Mouse (Mus musculus): ENCODE data around the gene Lrriq1. TPM values are rescaled to one million over a fixed set of nuclear protein-coding genes. Genes with fewer than 3 reads are reported as not detected.

Lrriq1 gene
- 0.42 and 0.69 TPM in 2 replicates for polyA plus RNA-seq (2014; fragmentation: Nextera tagmentation; extraction: Ambion mirVana)

GRCm38 (mm10) chr10:103235707-103236459, at the start of gene Lrriq1:
TSS of gene Lrriq1 (minus strand) at chr10:103236322.
- H3K4me2 ChIP-seq (ENCODE audit: low read length): peak within 1 kb of the TSS; percentile 57
- no peaks in the 10 kb centered on the region for H3K36me3 ChIP-seq (ENCODE audit: control insufficient read depth, insufficient read depth, low read length)
- 7% methylated on average over 25 of the region's 25 CpGs for WGBS
- H3K27ac ChIP-seq (ENCODE audit: low read depth): no peak within 1 kb of the TSS
- no peaks in the 10 kb centered on the region for H3K9me3 ChIP-seq (ENCODE audit: control insufficient read depth, low read length)
- no peaks in the 10 kb centered on the region for H3K27me3 ChIP-seq (replicated peaks; ENCODE audit: control insufficient read depth, insufficient read depth, low read length)
- peak within 1 kb of the TSS; percentile 40 for H3K4me3 ChIP-seq (ENCODE audit: low read depth, low read length)
- H3K9ac ChIP-seq (ENCODE audit: low read length): peak within 1 kb of the TSS; percentile 27
- peak; percentile 76 for DNase-seq (ENCODE audit: low spot score)
- peak; percentile 99 for ATAC-seq (replicated peaks; ENCODE audit: low FRiP score, low TSS enrichment, low read depth)
- H3K4me1 ChIP-seq (replicated peaks; ENCODE audit: control insufficient read depth, insufficient read depth, low read length): no peaks in the 10 kb centered on the region

GRCm38 (mm10) chr10:103253842-103254803, 18.0 kb upstream of the Lrriq1 start:
- Histone ChIP-seq H3K4me1 (replicated peaks; ENCODE audit: control insufficient read depth, insufficient read depth, low read length) (no peaks in the 10 kb centered on the region), H3K9ac (ENCODE audit: low read length) (no peak overlapping the region), H3K9me3 (ENCODE audit: control insufficient read depth, low read length) (no peaks in the 10 kb centered on the region), H3K4me3 (ENCODE audit: low read depth, low read length) (no peak overlapping the region), H3K27me3 (replicated peaks; ENCODE audit: control insufficient read depth, insufficient read depth, low read length) (no peaks in the 10 kb centered on the region), H3K27ac (ENCODE audit: low read depth) (no peak overlapping the region), H3K36me3 (ENCODE audit: control insufficient read depth, insufficient read depth, low read length) (no peaks in the 10 kb centered on the region), H3K4me2 (ENCODE audit: low read length) (no peak overlapping the region)
- ATAC-seq (replicated peaks; ENCODE audit: low FRiP score, low TSS enrichment, low read depth) (no peak; the same call in 1 of the 2 replicates), DNase-seq (ENCODE audit: low spot score) (no peak)
- WGBS: 55% methylated on average over 5 of the region's 5 CpGs

GRCm38 (mm10) chr10:103236460-103236772, 294 bp upstream of the Lrriq1 start:
- ATAC-seq (replicated peaks; ENCODE audit: low FRiP score, low TSS enrichment, low read depth) (no peak; the same call in 1 of the 2 replicates), DNase-seq (ENCODE audit: low spot score) (no peak)
- no peaks in the 10 kb centered on the region for H3K9me3 ChIP-seq (ENCODE audit: control insufficient read depth, low read length)
- whole genome bisulfite sequencing: 20% methylated on average over 4 of the region's 4 CpGs
- peak overlapping the region; percentile 40 for H3K4me3 ChIP-seq (ENCODE audit: low read depth, low read length)
- no peaks in the 10 kb centered on the region for H3K4me1 ChIP-seq (replicated peaks; ENCODE audit: control insufficient read depth, insufficient read depth, low read length)
- H3K27me3 ChIP-seq (replicated peaks; ENCODE audit: control insufficient read depth, insufficient read depth, low read length): no peaks in the 10 kb centered on the region
- H3K36me3 ChIP-seq (ENCODE audit: control insufficient read depth, insufficient read depth, low read length): no peaks in the 10 kb centered on the region
- no peak overlapping the region for H3K9ac ChIP-seq (ENCODE audit: low read length)
- peak overlapping the region; percentile 57 for H3K4me2 ChIP-seq (ENCODE audit: low read length)
- no peak overlapping the region for H3K27ac ChIP-seq (ENCODE audit: low read depth)

- no peak for ATAC-seq (replicated peaks; ENCODE audit: low FRiP score, low TSS enrichment, low read depth)
- H3K27me3 ChIP-seq (replicated peaks; ENCODE audit: control insufficient read depth, insufficient read depth, low read length): no peaks in the 10 kb centered on the region
- no peak for DNase-seq (ENCODE audit: low spot score)
- no peaks in the 10 kb centered on the region for H3K36me3 ChIP-seq (ENCODE audit: control insufficient read depth, insufficient read depth, low read length)
- no peaks in the 10 kb centered on the region for H3K4me1 ChIP-seq (replicated peaks; ENCODE audit: control insufficient read depth, insufficient read depth, low read length)
- 95% methylated on average over 1 of the region's 1 CpGs for WGBS
- no peak overlapping the region for H3K4me3 ChIP-seq (ENCODE audit: low read depth, low read length)
- no peak overlapping the region for H3K27ac ChIP-seq (ENCODE audit: low read depth)
- H3K9ac ChIP-seq (ENCODE audit: low read length): no peak overlapping the region
- H3K4me2 ChIP-seq (ENCODE audit: low read length): no peak overlapping the region
- no peaks in the 10 kb centered on the region for H3K9me3 ChIP-seq (ENCODE audit: control insufficient read depth, low read length)
Measured at GRCm38 (mm10) chr10:103226646-103227045, 9.5 kb downstream of the Lrriq1 start.

- no peak overlapping the region for H3K27ac ChIP-seq (ENCODE audit: low read depth)
- no peak overlapping the region for H3K4me3 ChIP-seq (ENCODE audit: low read depth, low read length)
- no peak overlapping the region for H3K4me2 ChIP-seq (ENCODE audit: low read length)
- H3K27me3 ChIP-seq (replicated peaks; ENCODE audit: control insufficient read depth, insufficient read depth, low read length): no peaks in the 10 kb centered on the region
- no peaks in the 10 kb centered on the region for H3K9me3 ChIP-seq (ENCODE audit: control insufficient read depth, low read length)
- 51% methylated on average over 4 of the region's 4 CpGs for WGBS
- no peaks in the 10 kb centered on the region for H3K36me3 ChIP-seq (ENCODE audit: control insufficient read depth, insufficient read depth, low read length)
- ATAC-seq (replicated peaks; ENCODE audit: low FRiP score, low TSS enrichment, low read depth): no peak
- no peaks in the 10 kb centered on the region for H3K4me1 ChIP-seq (replicated peaks; ENCODE audit: control insufficient read depth, insufficient read depth, low read length)
- no peak overlapping the region for H3K9ac ChIP-seq (ENCODE audit: low read length)
- no peak for DNase-seq (ENCODE audit: low spot score)
Measured at GRCm38 (mm10) chr10:103194655-103195328, 41.3 kb downstream of the Lrriq1 start.

- Histone ChIP-seq H3K27ac (ENCODE audit: low read depth) (no peak overlapping the region), H3K27me3 (replicated peaks; ENCODE audit: control insufficient read depth, insufficient read depth, low read length) (no peaks in the 10 kb centered on the region), H3K4me2 (ENCODE audit: low read length) (no peak overlapping the region), H3K36me3 (ENCODE audit: control insufficient read depth, insufficient read depth, low read length) (no peaks in the 10 kb centered on the region), H3K4me1 (replicated peaks; ENCODE audit: control insufficient read depth, insufficient read depth, low read length) (0 out of 2 replicates have a peak, but pooled peaks cover 4% of the 10 kb centered on the region), H3K9ac (ENCODE audit: low read length) (no peak overlapping the region), H3K9me3 (ENCODE audit: control insufficient read depth, low read length) (no peaks in the 10 kb centered on the region), H3K4me3 (ENCODE audit: low read depth, low read length) (no peak overlapping the region)
- no peak for DNase-seq (ENCODE audit: low spot score)
- ATAC-seq (replicated peaks; ENCODE audit: low FRiP score, low TSS enrichment, low read depth): no peak
- WGBS: 44% methylated on average over 8 of the region's 8 CpGs
Measured at GRCm38 (mm10) chr10:103145769-103146379, 90.2 kb downstream of the Lrriq1 start.

- Histone ChIP-seq H3K27ac (ENCODE audit: low read depth) (no peak overlapping the region), H3K9me3 (ENCODE audit: control insufficient read depth, low read length) (no peaks in the 10 kb centered on the region), H3K4me3 (ENCODE audit: low read depth, low read length) (no peak overlapping the region), H3K36me3 (ENCODE audit: control insufficient read depth, insufficient read depth, low read length) (no peaks in the 10 kb centered on the region), H3K4me2 (ENCODE audit: low read length) (no peak overlapping the region), H3K4me1 (replicated peaks; ENCODE audit: control insufficient read depth, insufficient read depth, low read length) (0 out of 2 replicates have a peak, but pooled peaks cover 4% of the 10 kb centered on the region), H3K9ac (ENCODE audit: low read length) (no peak overlapping the region), H3K27me3 (replicated peaks; ENCODE audit: control insufficient read depth, insufficient read depth, low read length) (no peaks in the 10 kb centered on the region)
- WGBS: 55% methylated on average over 11 of the region's 11 CpGs
- DNase-seq (ENCODE audit: low spot score) (peak; percentile 56), ATAC-seq (replicated peaks; ENCODE audit: low FRiP score, low TSS enrichment, low read depth) (peak; percentile 81)
Measured at GRCm38 (mm10) chr10:103144927-103145768, 91.0 kb downstream of the Lrriq1 start.

Measured in intestine, embryonic 14.5 days (tissue).